Mouse (Mus musculus) hindbrain, postnatal 0 days (tissue): Measurements from ENCODE around the gene Lrrk1. TPM values are rescaled to one million over a fixed set of nuclear protein-coding genes. Genes with fewer than 3 reads are reported as not detected.
A peak's percentile ranks its signal among the peaks of the same experiment; 100 is the strongest.

Source experiments
- ATAC-seq: fragments of 200-750 bp; cut with Nextera tagmentation; 2 replicates; pipeline ENCODE4 v1.8.0; 2017; ENCODE audit warnings: mild to moderate bottlenecking, moderate TSS enrichment, moderate library complexity
- DNase-seq: peaks from one replicate; pipeline ENCODE4 v3.0.0-alpha.2; 2015; ENCODE audit warnings: low spot score
- H3K27ac ChIP-seq: fragments of 300-500 bp; sonication (generic); 2 replicates; pipeline ENCODE4 v1.5.1; 2014; ENCODE audit warnings: mild to moderate bottlenecking
- H3K27me3 ChIP-seq: fragments of 300-500 bp; sonication (generic); 2 replicates; pipeline ENCODE4 v1.6.1; 2014; ENCODE audit warnings: low read length, mixed read lengths; ENCODE audit not compliant: insufficient read depth
- H3K36me3 ChIP-seq: fragments of 300-500 bp; sonication (generic); 2 replicates; pipeline ENCODE4 v1.6.1; 2014; ENCODE audit warnings: low read length, mixed read lengths; ENCODE audit not compliant: insufficient read depth
- H3K4me1 ChIP-seq: fragments of 300-500 bp; sonication (generic); 2 replicates; pipeline ENCODE4 v1.6.1; 2014; ENCODE audit warnings: antibody characterized with exemption, low read length, mixed read lengths; ENCODE audit not compliant: insufficient read depth
- H3K4me2 ChIP-seq: fragments of 300-500 bp; sonication (generic); 2 replicates; pipeline ENCODE4 v1.6.1; 2014; ENCODE audit warnings: low read depth, mild to moderate bottlenecking, low read length, moderate library complexity, mixed read lengths
- H3K4me3 ChIP-seq: fragments of 300-500 bp; sonication (generic); 2 replicates; pipeline ENCODE4 v1.5.1; 2014; ENCODE audit warnings: low read length
- H3K9ac ChIP-seq: fragments of 300-500 bp; sonication (generic); replicated peaks from 2 replicates; pipeline ENCODE4 v1.6.1; 2014; ENCODE audit warnings: mild to moderate bottlenecking, low read length, moderate library complexity, mixed read lengths
- H3K9me3 ChIP-seq: fragments of 300-500 bp; sonication (generic); 2 replicates; pipeline ENCODE4 v1.6.1; 2016; ENCODE audit warnings: low read length, mixed read lengths
- CTCF ChIP-seq: IDR thresholded peaks from 2 replicates; pipeline ENCODE4 v1.5.1; 2016; ENCODE audit warnings: antibody characterized with exemption, control low read depth, low read depth
- WGBS: fragments of 180-500 bp; shearing (Covaris S2); extraction: QIAGEN DNeasy Blood & Tissue Kit; methylation state at CpG from one replicate; pipeline ENCODE4 v1.1.7; 2014; 5-methylcytosine and 5-hydroxymethylcytosine counted together
- polyA plus RNA-seq: library from polyadenylated mRNA; unstranded; fragments of >200 nt; fragmentation: Nextera tagmentation; extraction: Ambion mirVana; gene quantifications from 2 replicates; pipeline ENCODE4 v1.2.1, GENCODE M21; 2015
- total RNA-seq: library from RNA; depleted of rRNA; stranded (reverse); fragments of >200 nt; gene quantifications from 2 replicates; pipeline ENCODE4 v1.2.3, GENCODE M21; 2014

Gene Lrrk1
- total and polyA plus RNA-seq, 2 experiments from 2014 or later = 2.5 to 4.1 TPM

DNA sequence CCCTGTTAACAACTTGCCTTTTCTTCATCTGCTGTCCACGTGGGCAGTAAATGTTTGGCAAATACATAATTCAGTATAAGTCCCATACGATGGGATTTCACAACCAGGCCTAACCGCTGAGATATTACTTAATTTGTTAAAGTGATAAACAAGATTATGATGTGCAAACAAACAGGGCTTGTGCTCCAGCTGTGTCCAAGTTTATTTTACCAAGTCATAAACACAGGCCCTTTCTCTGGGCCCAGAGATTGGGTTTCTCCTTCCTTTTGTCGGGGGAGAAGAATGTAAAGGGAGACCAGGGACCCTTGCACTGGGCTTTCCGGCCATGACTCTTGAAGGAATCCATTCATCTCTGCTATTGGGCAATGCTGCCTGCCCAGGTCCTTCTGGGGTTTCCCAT, 129.2 kb downstream of the Lrrk1 start:
- TF ChIP-seq CTCF = no peak
- no peaks in the 10 kb centered on the region for H3K9me3 ChIP-seq
- H3K4me1 ChIP-seq = peaks cover 8% of the 10 kb centered on the region
- H3K27me3 ChIP-seq = no peaks in the 10 kb centered on the region
- no peaks in the 10 kb centered on the region for H3K36me3 ChIP-seq
- ATAC-seq = no peak
- no peak for DNase-seq
- 88% methylated on average over 5 of the region's 5 CpGs for WGBS
- H3K4me3 ChIP-seq = no peak overlapping the region
- H3K9ac ChIP-seq = no peak overlapping the region
- H3K27ac ChIP-seq = no peak overlapping the region
- H3K4me2 ChIP-seq = no peak overlapping the region

DNA sequence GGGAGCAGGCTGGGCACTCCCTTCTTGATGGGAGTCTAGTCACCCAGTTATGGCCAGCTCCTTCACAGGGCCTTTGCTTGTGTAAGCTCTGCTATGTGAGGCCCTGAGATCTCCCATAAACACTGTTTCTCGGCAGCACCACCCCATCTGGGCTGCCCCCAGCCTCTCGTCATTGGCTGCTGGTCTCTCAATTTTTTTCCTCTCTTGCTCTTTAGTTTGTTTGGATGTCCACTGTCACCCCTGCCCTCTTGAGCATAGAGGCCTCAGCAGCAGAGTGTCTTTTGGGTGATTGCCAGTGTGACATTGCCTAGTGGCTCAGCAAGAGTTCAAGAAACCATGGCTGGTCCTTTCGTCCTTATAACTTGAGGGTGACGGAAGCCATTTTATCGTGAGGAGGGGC, 130.9 kb downstream of the Lrrk1 start:
- no peaks in the 10 kb centered on the region for H3K9me3 ChIP-seq
- no peak overlapping the region for H3K9ac ChIP-seq
- H3K4me1 ChIP-seq = peaks cover 8% of the 10 kb centered on the region
- no peaks in the 10 kb centered on the region for H3K36me3 ChIP-seq
- ATAC-seq (no peak), DNase-seq (no peak)
- WGBS = 79% methylated on average over 5 of the region's 5 CpGs
- no peak overlapping the region for H3K4me2 ChIP-seq
- H3K4me3 ChIP-seq = no peak overlapping the region
- no peaks in the 10 kb centered on the region for H3K27me3 ChIP-seq
- H3K27ac ChIP-seq = no peak overlapping the region
- TF ChIP-seq CTCF = no peak

DNA sequence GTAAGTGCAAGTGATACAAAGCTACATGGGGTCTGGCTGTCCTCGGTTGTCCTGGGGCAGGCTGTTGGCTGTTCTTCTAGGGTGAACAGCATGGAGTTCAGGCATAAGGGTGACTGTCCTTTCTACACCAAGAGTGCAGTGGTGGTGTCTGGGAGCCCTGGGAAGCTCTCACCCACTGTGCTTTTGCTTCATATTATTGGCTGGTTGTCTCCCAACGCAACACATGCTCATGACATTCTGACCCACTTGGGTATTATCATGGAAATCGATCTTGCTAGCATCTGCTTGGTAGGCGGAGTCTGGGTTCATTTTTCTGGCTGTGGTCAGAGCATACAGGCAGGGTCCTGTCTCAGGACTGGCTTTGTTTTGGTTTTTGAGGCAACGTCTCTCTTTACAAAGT, 131.7 kb downstream of the Lrrk1 start:
- no peaks in the 10 kb centered on the region for H3K9me3 ChIP-seq
- no peak for TF ChIP-seq CTCF
- H3K27ac ChIP-seq = no peak overlapping the region
- H3K9ac ChIP-seq = no peak overlapping the region
- DNase-seq = no peak
- ATAC-seq = no peak
- 57% methylated on average over 5 of the region's 5 CpGs for WGBS
- H3K4me1 ChIP-seq = peaks cover 4% of the 10 kb centered on the region
- no peak overlapping the region for H3K4me3 ChIP-seq
- H3K27me3 ChIP-seq = no peaks in the 10 kb centered on the region
- no peak overlapping the region for H3K4me2 ChIP-seq
- no peaks in the 10 kb centered on the region for H3K36me3 ChIP-seq

DNA sequence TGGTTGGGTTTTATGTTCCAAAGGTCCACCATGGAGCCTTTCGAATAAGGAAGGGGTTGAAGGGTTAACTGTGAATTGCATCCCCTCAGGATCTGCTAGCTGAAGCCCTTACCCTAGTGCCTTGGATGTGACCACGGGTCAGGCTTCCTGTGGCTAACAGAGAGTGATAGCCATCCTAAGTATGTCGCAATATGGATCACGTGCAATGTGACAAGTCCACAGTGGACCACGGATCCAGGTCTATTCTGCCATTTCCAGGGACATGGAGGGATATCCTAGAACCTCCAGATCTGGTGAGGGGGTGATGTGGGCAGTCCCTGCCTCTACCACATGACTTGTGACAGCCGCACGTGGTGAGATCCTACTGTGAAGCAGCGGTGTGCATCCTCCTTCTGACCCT, 133.2 kb downstream of the Lrrk1 start:
- no peaks in the 10 kb centered on the region for H3K36me3 ChIP-seq
- H3K4me1 ChIP-seq = no peaks in the 10 kb centered on the region
- H3K4me2 ChIP-seq = no peak overlapping the region
- no peaks in the 10 kb centered on the region for H3K9me3 ChIP-seq
- DNase-seq = no peak
- H3K27me3 ChIP-seq = no peaks in the 10 kb centered on the region
- WGBS = 87% methylated on average over 8 of the region's 8 CpGs
- H3K4me3 ChIP-seq = no peak overlapping the region
- H3K9ac ChIP-seq = no peak overlapping the region
- no peak overlapping the region for H3K27ac ChIP-seq
- no peak for TF ChIP-seq CTCF
- ATAC-seq = no peak

DNA sequence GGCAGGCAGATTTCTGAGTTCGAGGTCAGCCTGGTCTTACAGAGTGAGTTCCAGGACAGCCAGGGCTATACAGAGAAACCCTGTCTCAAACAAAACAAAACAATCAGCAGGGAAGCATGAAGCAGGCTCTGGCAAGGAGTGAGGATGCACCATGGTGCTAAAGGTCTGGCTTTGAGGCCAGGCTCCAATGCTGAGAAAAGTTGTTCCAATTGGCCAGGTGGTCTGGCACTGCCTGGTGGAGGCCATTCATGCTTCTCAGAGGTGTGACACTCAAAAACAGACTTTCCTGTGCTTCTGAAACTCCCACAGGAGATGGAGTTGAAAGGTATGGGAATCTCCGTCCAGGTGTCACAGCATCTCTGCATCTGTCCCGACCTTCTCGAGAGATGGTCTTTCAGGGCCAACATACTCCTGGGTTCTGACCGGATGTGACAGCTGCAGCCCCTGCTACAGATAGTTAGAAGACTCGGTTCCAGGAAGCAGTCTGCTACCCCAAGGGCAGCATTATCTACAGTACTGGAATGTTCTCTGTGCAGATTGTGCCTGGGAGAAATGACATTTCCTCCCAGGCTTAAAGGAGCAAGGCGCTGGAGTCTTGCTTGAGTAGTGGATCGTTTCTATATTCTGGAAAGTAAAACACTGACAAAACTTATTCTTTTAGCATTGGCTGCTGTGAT, 134.0 kb downstream of the Lrrk1 start:
- WGBS = 81% methylated on average over 8 of the region's 8 CpGs
- no peaks in the 10 kb centered on the region for H3K27me3 ChIP-seq
- H3K9ac ChIP-seq = no peak overlapping the region
- no peak overlapping the region for H3K4me3 ChIP-seq
- no peaks in the 10 kb centered on the region for H3K4me1 ChIP-seq
- H3K9me3 ChIP-seq = no peaks in the 10 kb centered on the region
- DNase-seq = no peak
- no peak for TF ChIP-seq CTCF
- ATAC-seq = no peak
- H3K4me2 ChIP-seq = no peak overlapping the region
- no peak overlapping the region for H3K27ac ChIP-seq
- no peaks in the 10 kb centered on the region for H3K36me3 ChIP-seq

DNA sequence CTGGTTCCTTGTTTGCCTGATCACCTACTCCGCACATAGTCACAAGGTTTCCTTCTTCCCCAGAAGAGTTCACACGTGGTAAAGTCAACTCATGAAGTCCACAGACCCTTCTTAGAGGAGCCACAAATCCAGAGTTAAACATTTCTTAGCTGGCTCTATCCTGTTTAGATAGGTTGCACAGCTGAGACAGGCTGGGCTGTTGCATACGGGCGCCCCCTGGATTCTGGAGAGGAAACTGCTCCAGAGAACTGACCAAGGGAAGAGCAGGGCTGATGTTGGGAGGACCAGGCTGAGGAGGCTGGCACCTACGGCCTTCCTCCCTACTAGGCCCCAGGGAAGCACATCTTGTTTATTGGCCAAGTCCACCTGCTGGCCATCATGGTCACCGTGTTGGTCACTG, 138.1 kb downstream of the Lrrk1 start:
- DNase-seq (peak; percentile 66), ATAC-seq (no peak)
- H3K4me1 ChIP-seq = peaks cover 19% of the 10 kb centered on the region; the same call in 1 of the 2 replicates
- TF ChIP-seq CTCF = peak; percentile 76
- WGBS = 27% methylated on average over 6 of the region's 6 CpGs
- no peak overlapping the region for H3K9ac ChIP-seq
- H3K4me3 ChIP-seq = no peak overlapping the region
- H3K36me3 ChIP-seq = no peaks in the 10 kb centered on the region
- H3K4me2 ChIP-seq = no peak overlapping the region
- no peaks in the 10 kb centered on the region for H3K9me3 ChIP-seq
- no peaks in the 10 kb centered on the region for H3K27me3 ChIP-seq
- no peak overlapping the region for H3K27ac ChIP-seq

DNA sequence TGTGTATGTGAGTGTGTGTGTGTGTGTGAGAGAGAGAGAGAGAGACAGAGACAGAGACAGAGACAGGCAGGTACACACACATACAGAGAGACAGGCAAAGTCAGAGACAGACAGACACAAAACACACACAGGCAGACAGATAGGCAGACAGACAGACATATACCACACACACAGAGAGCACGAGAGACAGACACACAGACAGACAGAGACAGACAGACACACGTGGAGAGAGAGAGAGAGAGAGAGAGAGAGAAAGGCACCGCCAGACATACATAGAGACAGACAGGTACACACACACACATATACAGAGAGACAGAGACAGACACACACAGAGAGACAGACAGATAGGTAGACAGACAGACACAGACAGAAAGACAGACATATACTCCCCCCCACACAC, 138.7 kb downstream of the Lrrk1 start:
- no peak for ATAC-seq
- Histone ChIP-seq H3K4me3 (no peak overlapping the region), H3K4me1 (peaks cover 19% of the 10 kb centered on the region; the same call in 1 of the 2 replicates), H3K4me2 (no peak overlapping the region), H3K9ac (no peak overlapping the region), H3K27me3 (no peaks in the 10 kb centered on the region), H3K27ac (no peak overlapping the region), H3K9me3 (no peaks in the 10 kb centered on the region), H3K36me3 (no peaks in the 10 kb centered on the region)
- TF ChIP-seq CTCF = no peak
- 78% methylated on average over 3 of the region's 3 CpGs for WGBS
- DNase-seq = no peak
